Mouse (Mus musculus) T-helper 2 cell (primary cell): Measurements from ENCODE around the gene Lekr1.
"Not testable (repeated sequence)": the region's sequence is repeated elsewhere in the genome, so short reads cannot be mapped to it uniquely, and the experiment has no call there.

Experiments used
- in situ Hi-C: fragments of 300-600 bp; cut with MboI, MseI; formaldehyde crosslinking; loops from one replicate; pipeline ENCODE4 v1.15.1; 2025; ENCODE audit warnings: high pct_unique_total_duplicates

Lekr1 gene

DNA sequence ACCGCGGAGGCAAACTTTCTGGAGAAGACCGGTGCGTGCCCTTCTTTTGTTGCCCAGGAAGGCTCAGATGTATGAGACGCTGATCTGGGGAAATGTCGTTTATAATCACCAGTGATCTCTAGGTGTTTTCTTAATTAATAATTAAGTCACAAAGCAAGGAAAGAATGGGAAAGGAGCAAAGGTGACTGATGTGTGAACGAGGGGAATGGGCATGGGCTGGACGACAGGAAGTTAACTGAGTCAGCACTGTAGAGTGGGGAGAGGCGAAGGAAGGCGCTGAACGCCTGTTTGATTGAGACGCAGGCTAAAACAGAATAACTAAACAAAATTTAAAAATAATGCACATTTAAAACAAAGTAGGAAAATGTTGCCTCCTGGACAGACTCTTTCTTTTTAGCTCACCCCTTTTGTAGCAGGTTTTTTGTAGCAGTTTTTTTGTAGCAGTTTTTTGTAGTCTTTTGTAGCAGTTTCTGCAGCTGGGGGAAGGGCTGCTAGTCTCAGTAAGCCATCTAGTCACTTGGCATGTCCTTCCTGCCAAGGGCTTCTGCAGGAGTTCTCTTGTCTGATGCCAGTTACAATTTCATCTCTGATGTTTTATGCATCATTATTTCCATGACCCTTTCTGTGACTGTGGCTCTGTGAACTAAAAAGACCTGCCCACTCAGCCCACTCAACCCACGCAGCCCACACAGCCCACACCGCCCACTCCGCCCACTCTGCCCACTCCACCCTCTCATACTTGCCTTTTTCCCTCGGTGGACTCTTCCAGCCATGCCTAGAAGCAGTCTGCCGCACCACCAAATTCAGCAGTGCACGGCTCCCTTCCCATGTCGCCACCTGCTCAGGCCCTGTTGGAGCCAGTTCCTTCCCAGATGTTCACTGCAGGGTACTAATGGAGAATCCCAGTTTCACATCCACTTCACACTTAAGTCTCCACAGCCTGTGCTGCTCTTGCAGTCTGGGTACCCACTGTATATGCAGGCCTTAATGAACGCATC is 98.8 kb downstream of the Lekr1 start:
- in situ Hi-C loops = no loop called here

DNA sequence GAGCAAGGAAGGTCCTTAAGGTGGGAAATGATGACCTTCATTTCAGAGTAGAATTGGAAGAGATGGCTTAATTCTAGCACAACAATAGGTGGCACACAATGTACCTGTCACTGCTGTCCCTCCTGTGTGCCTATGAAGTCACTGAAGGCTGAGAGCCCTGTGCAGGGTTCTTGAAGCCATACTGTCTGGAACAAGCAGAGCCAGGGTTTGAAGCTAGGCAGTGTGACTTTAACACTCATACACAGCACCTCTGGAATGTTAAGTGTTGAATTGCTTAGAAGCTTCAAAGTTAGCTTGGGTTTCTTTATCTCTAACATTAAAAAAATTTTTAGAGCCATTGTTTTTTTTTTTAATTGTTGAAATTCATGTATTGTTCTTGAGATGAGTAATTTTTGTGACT is 100.4 kb downstream of the Lekr1 start:
- in situ Hi-C loops = no loop called here

DNA sequence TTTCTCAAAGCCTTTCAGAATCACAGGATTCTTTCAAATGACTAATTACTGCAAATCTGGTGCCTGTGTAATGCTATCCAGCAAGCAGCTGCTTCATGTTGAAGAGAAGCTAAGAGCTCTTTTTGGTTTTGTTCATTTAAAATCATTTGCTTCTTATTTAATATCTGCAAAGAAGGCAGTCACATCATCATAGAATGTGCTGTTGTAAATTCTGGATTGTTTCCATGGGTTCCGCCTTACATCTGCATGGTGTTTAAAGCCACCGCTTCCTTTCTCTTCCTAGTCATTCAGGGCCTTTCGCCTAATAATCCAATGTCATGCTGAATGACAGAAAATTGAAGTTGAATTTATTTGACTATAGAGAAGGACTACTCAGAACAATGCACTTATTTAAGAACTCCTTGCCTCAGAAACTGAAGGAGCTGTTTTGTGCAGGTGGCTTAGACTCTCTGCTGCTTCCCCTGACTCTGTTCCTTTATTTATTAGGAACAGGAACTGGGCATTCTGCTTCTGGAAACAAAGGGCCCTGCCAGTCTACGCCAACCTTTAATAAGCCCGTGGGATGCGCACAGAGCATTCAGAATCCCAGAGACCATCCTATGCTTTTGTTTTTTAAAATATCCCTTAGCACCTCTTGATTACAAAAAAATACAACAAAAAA is 101.3 kb downstream of the Lekr1 start:
- in situ Hi-C loops = no loop called here

GRCm38 (mm10) chr3:65769666-65770065 is 103.6 kb downstream of the Lekr1 start:
- in situ Hi-C loops = not testable (repeated sequence)

DNA sequence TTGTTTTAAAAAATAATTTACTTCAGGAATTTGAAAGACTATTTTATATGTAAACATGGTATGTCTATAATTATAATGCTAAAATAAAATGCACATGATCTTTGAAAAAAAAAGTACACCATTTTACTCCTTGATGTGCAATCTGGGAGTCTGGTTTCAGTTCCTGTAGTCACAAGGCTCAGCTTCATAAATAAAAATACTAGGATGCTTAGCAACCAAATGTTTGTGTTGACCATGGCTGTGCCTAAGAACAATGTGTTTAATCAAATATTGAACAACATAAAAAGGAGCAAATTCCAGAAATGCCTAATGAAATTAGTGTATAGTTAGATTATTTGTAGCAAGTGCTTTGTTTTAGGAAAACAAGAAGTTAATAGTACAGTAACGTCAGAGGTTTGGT is 107.9 kb downstream of the Lekr1 start:
- in situ Hi-C loops = no loop called here

- in situ Hi-C loops = no loop called here
Measured at GRCm38 (mm10) chr3:65775096-65775495, 109.1 kb downstream of the Lekr1 start.

GRCm38 (mm10) chr3:65782246-65782645 is 116.2 kb downstream of the Lekr1 start:
- in situ Hi-C loops = no loop called here

DNA sequence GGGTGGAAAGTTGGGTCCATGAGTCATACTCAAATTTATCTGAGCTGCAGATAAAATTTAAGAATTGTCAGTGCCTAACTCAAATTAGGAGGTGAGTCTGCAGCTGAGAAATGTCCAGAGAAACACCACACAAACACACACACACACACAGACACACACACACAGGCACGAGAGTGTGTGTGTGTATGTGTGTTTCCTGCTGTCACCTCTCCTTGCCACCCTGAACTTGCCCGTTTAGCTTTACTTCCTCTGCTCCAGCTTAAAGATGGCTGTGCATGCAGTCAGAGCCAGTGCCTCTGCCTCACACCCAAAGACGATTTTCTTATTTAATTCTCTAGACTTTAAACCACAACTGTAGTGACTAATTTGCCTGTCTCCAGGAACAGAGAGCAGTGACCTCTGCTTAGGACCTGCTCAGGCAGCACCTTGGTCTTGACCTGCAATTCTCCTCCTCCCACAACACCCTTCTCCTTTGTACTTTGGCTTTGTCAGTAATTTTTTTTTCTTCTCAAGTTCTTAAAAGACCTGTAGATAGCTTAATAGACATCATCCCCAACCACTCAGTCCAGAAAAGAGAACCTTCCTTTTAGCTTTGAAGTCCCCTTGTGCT is 124.2 kb downstream of the Lekr1 start:
- in situ Hi-C loops = no loop called here

- in situ Hi-C loops = no loop called here
Measured at GRCm38 (mm10) chr3:65793561-65793960, 127.5 kb downstream of the Lekr1 start.

DNA sequence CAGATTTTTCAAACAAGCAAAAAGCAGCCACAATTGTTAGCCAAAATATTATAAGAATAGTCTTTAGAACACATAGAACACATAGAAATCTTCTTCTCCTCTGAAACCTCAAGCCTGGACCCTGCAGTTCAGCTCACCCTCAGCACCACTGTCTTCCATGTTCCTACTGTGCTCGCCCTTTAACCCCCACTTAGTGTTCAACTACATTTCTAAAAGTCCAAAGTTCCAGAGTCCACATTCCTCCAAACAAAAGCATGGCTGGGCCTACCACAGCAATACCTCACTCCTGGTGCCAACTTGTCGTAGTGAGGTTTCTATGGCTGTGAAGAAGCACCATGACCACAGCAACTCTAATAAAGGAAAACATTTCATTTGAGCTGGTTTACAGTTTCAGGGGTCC is 128.7 kb downstream of the Lekr1 start:
- in situ Hi-C loops = no loop called here

- in situ Hi-C loops = no loop called here
Measured at GRCm38 (mm10) chr3:65797345-65798137, 131.5 kb downstream of the Lekr1 start.

- in situ Hi-C loops = no loop called here
Measured at GRCm38 (mm10) chr3:65800962-65801361, 134.9 kb downstream of the Lekr1 start.

GRCm38 (mm10) chr3:65802185-65802584 is 136.2 kb downstream of the Lekr1 start:
- in situ Hi-C loops = no loop called here

GRCm38 (mm10) chr3:65802868-65803267 is 136.8 kb downstream of the Lekr1 start:
- in situ Hi-C loops = no loop called here

DNA sequence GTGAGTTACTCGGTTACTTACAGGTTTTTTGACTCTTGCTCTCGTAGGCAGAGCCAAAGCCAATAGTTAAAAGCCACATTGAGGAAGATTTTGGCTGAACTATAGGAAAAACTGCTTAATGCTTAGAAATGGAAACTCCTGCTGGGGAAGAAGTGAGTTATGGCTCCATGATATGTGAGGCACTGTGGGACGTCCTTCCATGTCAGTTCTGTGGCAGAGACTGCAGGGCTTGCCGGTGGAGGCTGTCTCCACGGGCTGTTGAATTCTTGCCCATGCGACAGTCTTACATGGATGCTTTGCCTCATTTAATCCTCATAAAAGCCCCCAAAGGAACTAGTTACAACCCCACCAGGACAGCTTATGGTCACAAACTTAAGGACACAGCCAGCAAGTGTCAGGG is 148.9 kb downstream of the Lekr1 start:
- in situ Hi-C loops = no loop called here

- in situ Hi-C loops = no loop called here
Measured at GRCm38 (mm10) chr3:65816012-65816411, 150.0 kb downstream of the Lekr1 start.

- in situ Hi-C loops = no loop called here
Measured at GRCm38 (mm10) chr3:65818597-65818996, 152.6 kb downstream of the Lekr1 start.

DNA sequence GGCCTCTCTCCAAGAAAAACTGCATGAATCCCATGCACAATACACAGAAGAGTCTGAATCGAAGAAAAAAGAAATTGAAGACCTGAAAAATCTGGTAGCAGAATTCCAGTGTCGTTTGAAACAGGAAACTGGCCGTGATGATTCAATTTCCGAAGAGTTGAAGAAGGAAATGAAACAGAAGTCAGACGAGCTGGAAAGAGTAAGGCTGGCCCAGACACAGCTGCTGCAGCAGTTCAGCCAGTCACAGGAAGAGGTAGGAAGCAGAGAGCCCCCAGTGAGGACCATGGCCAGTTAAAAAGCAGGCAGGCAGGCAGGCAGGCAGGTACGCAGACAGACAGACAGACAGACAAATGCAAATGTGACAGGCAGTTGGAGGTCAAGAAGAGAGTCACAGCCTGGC is 153.8 kb downstream of the Lekr1 start:
- in situ Hi-C loops = no loop called here

GRCm38 (mm10) chr3:65824886-65825285 is 158.9 kb downstream of the Lekr1 start:
- in situ Hi-C loops = no loop called here

GRCm38 (mm10) chr3:65826716-65827115 is 160.7 kb downstream of the Lekr1 start:
- in situ Hi-C loops = no loop called here

DNA sequence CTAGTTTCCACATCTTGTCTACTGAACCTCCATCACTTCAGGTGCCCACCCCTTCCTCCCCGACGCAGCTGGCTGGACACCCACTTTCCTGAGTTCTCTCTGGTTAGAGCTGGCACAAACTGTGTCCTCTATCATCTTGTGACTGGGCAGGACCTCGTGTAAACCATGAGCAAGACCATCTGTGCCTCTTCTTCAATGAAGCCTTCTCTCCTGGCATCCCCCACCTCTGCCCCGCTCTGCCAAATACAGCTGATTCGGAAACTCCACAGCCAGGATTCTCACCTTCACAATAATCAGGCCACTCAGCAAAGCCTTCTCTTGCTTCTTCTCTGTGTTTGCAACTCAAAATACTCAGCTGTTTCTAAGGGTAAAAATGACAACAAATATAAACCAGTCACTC is 161.4 kb downstream of the Lekr1 start:
- in situ Hi-C loops = no loop called here

DNA sequence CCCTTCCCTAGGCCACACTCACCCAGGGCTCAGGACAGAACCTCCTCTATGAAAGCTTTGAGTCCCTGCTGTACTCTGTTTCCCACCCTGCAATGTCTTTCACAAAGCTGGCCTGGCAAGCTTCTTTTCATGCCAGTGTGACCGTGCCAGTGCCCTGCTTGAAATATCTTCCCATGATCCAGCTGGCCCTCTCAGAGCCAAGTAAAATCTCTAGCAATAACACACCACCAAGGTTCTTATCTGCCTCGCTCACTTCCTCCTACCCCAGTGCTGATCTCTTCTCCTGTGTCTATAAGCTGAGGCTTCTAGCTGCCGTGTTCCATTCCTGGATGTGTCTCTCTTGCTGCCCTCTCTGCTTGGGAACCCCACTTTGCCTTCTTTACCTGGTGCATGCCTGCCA is 162.0 kb downstream of the Lekr1 start:
- in situ Hi-C loops = no loop called here
